Mouse (Mus musculus): ENCODE data around the gene Arpp19. TPM values are rescaled to one million over a fixed set of nuclear protein-coding genes. Genes with fewer than 3 reads are reported as not detected.

The Arpp19 gene
- 265 TPM for polyA plus RNA-seq (2017; shearing (Covaris generic))

DNA sequence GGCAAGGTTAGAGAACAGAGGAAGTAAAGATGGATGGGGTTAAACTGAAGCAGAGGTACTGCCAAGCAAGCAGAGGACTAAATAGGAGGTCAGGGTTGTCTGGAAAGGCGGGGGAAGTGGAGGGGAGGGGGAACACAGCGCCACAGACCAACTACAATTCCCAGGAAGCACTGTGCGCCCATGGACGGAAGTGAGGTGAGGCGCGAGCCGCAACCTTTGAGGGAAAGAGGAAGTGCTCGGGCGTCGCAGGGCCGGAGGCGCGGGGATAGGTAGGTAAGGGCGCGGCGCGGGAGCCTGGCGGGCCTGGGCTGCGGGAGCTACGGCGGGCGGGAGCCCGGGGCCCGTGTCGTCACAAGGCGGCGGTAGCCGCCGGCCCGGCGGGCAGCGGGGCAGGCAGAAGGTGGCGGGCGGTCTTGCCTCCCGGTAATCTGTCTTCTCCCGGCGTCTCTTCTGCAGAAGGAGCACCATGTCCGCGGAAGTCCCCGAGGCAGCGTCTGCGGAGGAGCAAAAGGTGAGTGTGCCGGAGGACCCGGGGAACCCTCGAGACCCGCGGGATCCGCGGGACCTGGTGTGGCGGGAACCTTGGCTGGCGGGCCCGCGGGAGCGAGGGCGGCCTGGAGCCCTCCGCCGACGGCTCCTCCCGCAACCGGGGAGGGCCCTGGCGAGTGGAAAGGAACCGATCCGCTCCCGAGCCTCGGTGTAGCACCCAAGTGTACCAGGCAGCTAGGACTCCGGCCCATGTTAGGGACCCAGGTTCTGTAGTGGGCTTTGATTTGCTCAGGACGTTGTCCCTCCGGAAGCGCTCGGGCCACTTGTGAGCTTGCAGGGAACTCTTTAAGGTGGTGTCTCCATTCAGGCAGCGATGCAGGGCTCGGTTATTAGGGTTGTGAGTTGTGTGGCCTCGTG, at the start of gene Arpp19:
Arpp19 (plus strand) TSS at position 164 of the 906 bp plus-strand sequence.

DNA sequence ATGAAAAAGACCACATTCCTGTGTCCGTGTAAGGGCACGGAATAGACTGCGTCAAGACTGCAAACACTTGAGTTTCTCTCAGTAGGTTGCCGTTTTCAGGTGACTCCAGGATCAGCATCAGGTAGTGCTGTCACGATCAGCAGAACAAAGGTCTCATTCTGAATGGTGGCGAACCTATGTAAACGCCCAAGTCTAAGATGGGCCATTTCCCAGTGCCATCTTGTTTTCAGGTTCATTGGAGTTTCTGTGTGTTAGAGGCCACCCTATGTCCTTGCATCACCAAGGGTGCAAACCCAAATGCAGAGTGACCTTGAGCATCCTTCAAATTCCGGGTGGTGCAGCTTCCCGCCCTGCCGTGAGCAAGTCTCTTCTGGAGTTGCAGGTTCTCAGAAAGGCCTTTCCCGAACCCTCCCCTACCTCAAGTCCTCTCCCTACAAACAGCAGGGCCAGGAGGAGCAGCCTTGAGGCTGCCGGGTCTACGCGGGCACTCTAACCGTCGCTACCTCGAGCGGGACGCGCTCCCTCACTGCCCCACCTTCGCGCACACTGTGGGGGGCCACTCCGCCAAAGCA, 33.1 kb downstream of the Arpp19 start, which contains the start of gene Myo5a:
Myo5a (plus strand) TSS at position 559 of the 572 bp plus-strand sequence.

Other genes with a start within 250 kb of the Arpp19 start
- not detected for gene Onecut1, start 175.7 kb upstream of the Arpp19 start, polyA plus RNA-seq (2017; shearing (Covaris generic))
- 44.6 TPM for gene Fam214a, start 84.7 kb upstream of the Arpp19 start, polyA plus RNA-seq (2017; shearing (Covaris generic))
- gene Myo5a, start 33.4 kb downstream of the Arpp19 start, polyA plus RNA-seq (2017; shearing (Covaris generic)) = 5.9 TPM
- 0.39 TPM for gene Myo5c, start 194.4 kb downstream of the Arpp19 start, polyA plus RNA-seq (2017; shearing (Covaris generic))

Data from activated CD4-positive, CD25-positive, alpha-beta regulatory T cell, adult 9 weeks (primary cell).